Mouse (Mus musculus) testis, adult 2 months (tissue): ENCODE measurements around the gene H1f0.

Source experiments
- CTCF ChIP-seq: fragments of 200-500 bp; IDR thresholded peaks from 2 replicates; pipeline ENCODE4 v1.5.1; 2012; ENCODE audit warnings: low read depth, mild to moderate bottlenecking, inconsistent platforms, low read length, moderate library complexity; ENCODE audit not compliant: control insufficient read depth, insufficient read depth, insufficient replicate concordance
- POLR2A ChIP-seq: fragments of 200-500 bp; IDR thresholded peaks from 2 replicates; pipeline ENCODE4 v1.6.1; 2012; ENCODE audit warnings: low read depth, mild to moderate bottlenecking, inconsistent platforms, low read length, moderate library complexity; ENCODE audit not compliant: control insufficient read depth

- TF ChIP-seq CTCF (no peak), POLR2A (no peak)
Observed at GRCm38 (mm10) chr15:79022671-79023230, 5.5 kb upstream of the H1f0 start.
